Mouse (Mus musculus): ENCODE data around the gene Rasal2. TPM values are rescaled to one million over a fixed set of nuclear protein-coding genes. Genes with fewer than 3 reads are reported as not detected.
A peak's percentile ranks its signal among the peaks of the same experiment; 100 is the strongest.

Rasal2 gene
- polyA plus RNA-seq, 1 experiment: 4.1 TPM

- Histone ChIP-seq H3K36me3 (ENCODE audit: control insufficient read depth, insufficient read depth) (no peaks in the 10 kb centered on the region), H3K4me3 (peak overlapping the region; percentile 8), H3K27me3 (ENCODE audit: control insufficient read depth, insufficient read depth, insufficient read length) (no peaks in the 10 kb centered on the region), H3K4me2 (ENCODE audit: low read depth) (peak overlapping the region; percentile 72), H3K79me2 (ENCODE audit: control insufficient read depth, insufficient read depth) (no peaks in the 10 kb centered on the region), H3ac (ENCODE audit: control insufficient read depth, insufficient read length) (no peak overlapping the region)
- no peak for TF ChIP-seq USF1 (IDR thresholded peaks at IDR 0.05; ENCODE audit: low read depth)
- no peak for TF ChIP-seq REST (IDR thresholded peaks at IDR 0.05; ENCODE audit: insufficient read depth, insufficient read length)
- no peak for TF ChIP-seq SRF (IDR thresholded peaks at IDR 0.05; ENCODE audit: control insufficient read depth, insufficient read length, low read depth)
- TF ChIP-seq TCF12 (IDR thresholded peaks at IDR 0.05; ENCODE audit: insufficient read depth, poor library complexity, severe bottlenecking): no peak
- no peak for TF ChIP-seq POLR2A (IDR thresholded peaks at IDR 0.05; ENCODE audit: insufficient read length, low read depth)
- no peak for TF ChIP-seq MYOG (IDR thresholded peaks at IDR 0.05; ENCODE audit: control insufficient read depth in 1 of 3, insufficient read depth in 1 of 3, insufficient read length in 2 of 3, low read depth in 2 of 3)
- no peak for TF ChIP-seq MAX (IDR thresholded peaks at IDR 0.05; ENCODE audit: low read depth)
- no peak for TF ChIP-seq POLR2AphosphoS2 (IDR thresholded peaks at IDR 0.05; ENCODE audit: insufficient read length, low read depth)
- no peak for TF ChIP-seq MYOD1 (IDR thresholded peaks at IDR 0.05; ENCODE audit: control insufficient read depth in 1 of 3, insufficient read length in 2 of 3, low read depth in 2 of 3)
- TF ChIP-seq CEBPB (IDR thresholded peaks at IDR 0.05; ENCODE audit: insufficient read depth, poor library complexity, severe bottlenecking): no peak
- TF ChIP-seq TCF3 (IDR thresholded peaks at IDR 0.05; ENCODE audit: insufficient read length, low read depth): no peak
- TF ChIP-seq E2F4 (IDR thresholded peaks at IDR 0.05; ENCODE audit: insufficient read depth): no peak
Measured at GRCm38 (mm10) chr1:157255776-157256175, 156.6 kb downstream of the Rasal2 start.

- no peaks in the 10 kb centered on the region for H3K79me2 ChIP-seq (ENCODE audit: control insufficient read depth, insufficient read depth)
- no peaks in the 10 kb centered on the region for H3K36me3 ChIP-seq (ENCODE audit: control insufficient read depth, insufficient read depth)
- H3K4me2 ChIP-seq (ENCODE audit: low read depth): no peak overlapping the region
- H3ac ChIP-seq (ENCODE audit: control insufficient read depth, insufficient read length): no peak overlapping the region
- no peaks in the 10 kb centered on the region for H3K27me3 ChIP-seq (ENCODE audit: control insufficient read depth, insufficient read depth, insufficient read length)
- TF ChIP-seq MAX (IDR thresholded peaks at IDR 0.05; ENCODE audit: low read depth) (no peak), MYOD1 (IDR thresholded peaks at IDR 0.05; ENCODE audit: control insufficient read depth in 1 of 3, insufficient read length in 2 of 3, low read depth in 2 of 3) (no peak), USF1 (IDR thresholded peaks at IDR 0.05; ENCODE audit: low read depth) (no peak)
- H3K4me3 ChIP-seq: no peak overlapping the region
Measured at GRCm38 (mm10) chr1:157253600-157254490, 158.6 kb downstream of the Rasal2 start.

GRCm38 (mm10) chr1:157248112-157248511 lies 164.3 kb downstream of the Rasal2 start:
- H3K27me3 ChIP-seq (ENCODE audit: control insufficient read depth, insufficient read depth, insufficient read length): no peaks in the 10 kb centered on the region
- no peak overlapping the region for H3K4me3 ChIP-seq
- no peak overlapping the region for H3ac ChIP-seq (ENCODE audit: control insufficient read depth, insufficient read length)
- peak overlapping the region; percentile 50 for H3K4me2 ChIP-seq (ENCODE audit: low read depth)
- no peaks in the 10 kb centered on the region for H3K79me2 ChIP-seq (ENCODE audit: control insufficient read depth, insufficient read depth)
- no peaks in the 10 kb centered on the region for H3K36me3 ChIP-seq (ENCODE audit: control insufficient read depth, insufficient read depth)
- TF ChIP-seq CEBPB (IDR thresholded peaks at IDR 0.05; ENCODE audit: insufficient read depth, poor library complexity, severe bottlenecking) (peak; percentile 82), MYOD1 (IDR thresholded peaks at IDR 0.05; ENCODE audit: control insufficient read depth in 1 of 3, insufficient read length in 2 of 3, low read depth in 2 of 3) (no peak), MAX (IDR thresholded peaks at IDR 0.05; ENCODE audit: low read depth) (peak; percentile 27), E2F4 (IDR thresholded peaks at IDR 0.05; ENCODE audit: insufficient read depth) (no peak), USF1 (IDR thresholded peaks at IDR 0.05; ENCODE audit: low read depth) (no peak), REST (IDR thresholded peaks at IDR 0.05; ENCODE audit: insufficient read depth, insufficient read length) (no peak)

- Histone ChIP-seq H3ac (ENCODE audit: control insufficient read depth, insufficient read length) (no peak overlapping the region), H3K36me3 (ENCODE audit: control insufficient read depth, insufficient read depth) (no peaks in the 10 kb centered on the region), H3K79me2 (ENCODE audit: control insufficient read depth, insufficient read depth) (no peaks in the 10 kb centered on the region), H3K27me3 (ENCODE audit: control insufficient read depth, insufficient read depth, insufficient read length) (no peaks in the 10 kb centered on the region), H3K4me2 (ENCODE audit: low read depth) (no peak overlapping the region), H3K4me3 (no peak overlapping the region)
- TF ChIP-seq USF1 (IDR thresholded peaks at IDR 0.05; ENCODE audit: low read depth) (no peak), SRF (IDR thresholded peaks at IDR 0.05; ENCODE audit: control insufficient read depth, insufficient read length, low read depth) (no peak), MAX (IDR thresholded peaks at IDR 0.05; ENCODE audit: low read depth) (no peak), MYOD1 (IDR thresholded peaks at IDR 0.05; ENCODE audit: control insufficient read depth in 1 of 3, insufficient read length in 2 of 3, low read depth in 2 of 3) (no peak), REST (IDR thresholded peaks at IDR 0.05; ENCODE audit: insufficient read depth, insufficient read length) (no peak), POLR2AphosphoS2 (IDR thresholded peaks at IDR 0.05; ENCODE audit: insufficient read length, low read depth) (no peak), CEBPB (IDR thresholded peaks at IDR 0.05; ENCODE audit: insufficient read depth, poor library complexity, severe bottlenecking) (no peak), E2F4 (IDR thresholded peaks at IDR 0.05; ENCODE audit: insufficient read depth) (no peak), POLR2A (IDR thresholded peaks at IDR 0.05; ENCODE audit: insufficient read length, low read depth) (no peak), TCF12 (IDR thresholded peaks at IDR 0.05; ENCODE audit: insufficient read depth, poor library complexity, severe bottlenecking) (no peak), TCF3 (IDR thresholded peaks at IDR 0.05; ENCODE audit: insufficient read length, low read depth) (no peak), MYOG (IDR thresholded peaks at IDR 0.05; ENCODE audit: control insufficient read depth in 1 of 3, insufficient read depth in 1 of 3, insufficient read length in 2 of 3, low read depth in 2 of 3) (no peak)
Measured at GRCm38 (mm10) chr1:157247341-157247740, 165.1 kb downstream of the Rasal2 start.

GRCm38 (mm10) chr1:157246779-157247178 lies 165.6 kb downstream of the Rasal2 start:
- no peak overlapping the region for H3K4me3 ChIP-seq

More at GRCm38 (mm10) chr1:157246779-157247178, 165.6 kb downstream of the Rasal2 start:
- H3K27me3 ChIP-seq (ENCODE audit: control insufficient read depth, insufficient read depth, insufficient read length): no peaks in the 10 kb centered on the region
- no peak overlapping the region for H3K4me2 ChIP-seq (ENCODE audit: low read depth)
- no peak overlapping the region for H3ac ChIP-seq (ENCODE audit: control insufficient read depth, insufficient read length)
- H3K79me2 ChIP-seq (ENCODE audit: control insufficient read depth, insufficient read depth): no peaks in the 10 kb centered on the region
- TF ChIP-seq USF1 (IDR thresholded peaks at IDR 0.05; ENCODE audit: low read depth) (no peak), MYOG (IDR thresholded peaks at IDR 0.05; ENCODE audit: control insufficient read depth in 1 of 3, insufficient read depth in 1 of 3, insufficient read length in 2 of 3, low read depth in 2 of 3) (no peak), TCF3 (IDR thresholded peaks at IDR 0.05; ENCODE audit: insufficient read length, low read depth) (no peak), POLR2A (IDR thresholded peaks at IDR 0.05; ENCODE audit: insufficient read length, low read depth) (no peak), CEBPB (IDR thresholded peaks at IDR 0.05; ENCODE audit: insufficient read depth, poor library complexity, severe bottlenecking) (no peak), MAX (IDR thresholded peaks at IDR 0.05; ENCODE audit: low read depth) (no peak), REST (IDR thresholded peaks at IDR 0.05; ENCODE audit: insufficient read depth, insufficient read length) (no peak), POLR2AphosphoS2 (IDR thresholded peaks at IDR 0.05; ENCODE audit: insufficient read length, low read depth) (no peak), E2F4 (IDR thresholded peaks at IDR 0.05; ENCODE audit: insufficient read depth) (no peak), TCF12 (IDR thresholded peaks at IDR 0.05; ENCODE audit: insufficient read depth, poor library complexity, severe bottlenecking) (no peak), SRF (IDR thresholded peaks at IDR 0.05; ENCODE audit: control insufficient read depth, insufficient read length, low read depth) (no peak)
- H3K36me3 ChIP-seq (ENCODE audit: control insufficient read depth, insufficient read depth): no peaks in the 10 kb centered on the region

Measured in myocyte (in vitro differentiated cells).